Mouse (Mus musculus) spleen, postnatal 4 days (tissue): Measurements from ENCODE around the gene Fbxw24.
"Not testable (repeated sequence)": the region's sequence is repeated elsewhere in the genome, so short reads cannot be mapped to it uniquely, and the experiment has no call there.

ENCODE experiments used
- DNase-seq, 2 experiments: peaks; one replicate each; pipeline ENCODE4 v3.0.0; 2022; ENCODE audit warnings: low spot score in 2 of 2

Gene Fbxw24

GRCm38 (mm10) chr9:109625957-109626356 lies at the start of gene Fbxw24:
Gene Fbxw24, minus strand, starts transcription at chr9:109626057.
- not testable (repeated sequence) for DNase-seq

- not testable (repeated sequence) for DNase-seq
Measured at GRCm38 (mm10) chr9:109664552-109664951, 38.7 kb upstream of the Fbxw24 start, which contains the start of gene Fbxw25. Gene Fbxw25, minus strand, starts transcription at chr9:109664652.

GRCm38 (mm10) chr9:109606837-109607236 lies 19.0 kb downstream of the Fbxw24 start:
- DNase-seq: not testable (repeated sequence)

GRCm38 (mm10) chr9:109602128-109602527 lies 23.7 kb downstream of the Fbxw24 start:
- not testable (repeated sequence) for DNase-seq

- no peak for DNase-seq
Measured at GRCm38 (mm10) chr9:109597226-109597625, 28.6 kb downstream of the Fbxw24 start.

- no peak for DNase-seq
Measured at GRCm38 (mm10) chr9:109594866-109595265, 31.0 kb downstream of the Fbxw24 start.

GRCm38 (mm10) chr9:109568162-109568561 lies 57.7 kb downstream of the Fbxw24 start, which contains the start of gene Fbxw15:
Gene Fbxw15, minus strand, starts transcription at chr9:109568262.
- DNase-seq: not testable (repeated sequence)

GRCm38 (mm10) chr9:109565546-109565945 lies 60.3 kb downstream of the Fbxw24 start:
- DNase-seq: no peak

- DNase-seq: peak in 1 of 2 experiments; percentile 32
Measured at GRCm38 (mm10) chr9:109562106-109562505, 63.8 kb downstream of the Fbxw24 start.

- DNase-seq: no peak
Measured at GRCm38 (mm10) chr9:109552483-109552882, 73.4 kb downstream of the Fbxw24 start.
